Mouse (Mus musculus): Measurements from ENCODE around the gene Dip2b.

GRCm38 (mm10) chr15:100042048-100042400 is 3.6 kb downstream of the Dip2b start:
- no peak for TF ChIP-seq POLR2A (IDR thresholded peaks at IDR 0.05; ENCODE audit: extremely low read depth, insufficient read depth, low read length)
- TF ChIP-seq CTCF (IDR thresholded peaks at IDR 0.05; ENCODE audit: extremely low read depth, insufficient read depth, low read length): no peak
